Mouse (Mus musculus) spleen, postnatal 0 days (tissue): Measurements from ENCODE around the gene Tubd1. TPM values are rescaled to one million over a fixed set of nuclear protein-coding genes. Genes with fewer than 3 reads are reported as not detected.
A peak's percentile ranks its signal among the peaks of the same experiment; 100 is the strongest.

Experiments used
- microRNA counts: library from miRNA; unstranded; fragments of <30 nt; microRNA quantifications from one replicate; lab custom pipeline; 2015
- polyA plus RNA-seq: library from polyadenylated mRNA; unstranded; fragments of >200 nt; fragmentation: Nextera tagmentation; extraction: Ambion mirVana; gene quantifications from 2 replicates; pipeline ENCODE4 v1.2.1, GENCODE M21; 2015

The Tubd1 gene
- 10.8 and 12.0 TPM in 2 replicates for polyA plus RNA-seq

GRCm38 (mm10) chr11:86544639-86545299 lies at the start of gene Tubd1, which contains the start of gene Rps6kb1:
TSS of gene Tubd1 (plus strand) at chr11:86544991.
TSS of gene Rps6kb1 (minus strand) at chr11:86544805.

MicroRNA genes within 50 kb of the gene (microRNA counts, 519-probe panel; counts per million panel counts)
- 8,752 counts per million, percentile 85 among the panel's probes with 10 or more counts for microRNA mmu-miR-21 (lab: Ali Mortazavi, UCI)

Other genes with a start within 250 kb of the Tubd1 start
- gene Med13, start 187.4 kb upstream of the Tubd1 start, polyA plus RNA-seq = 7.7 and 8.7 TPM in 2 replicates
- 21.0 and 21.1 TPM in 2 replicates for gene Rnft1, start 60.3 kb upstream of the Tubd1 start, polyA plus RNA-seq
- 35.5 and 37.2 TPM in 2 replicates for gene Rps6kb1, start 186 bp upstream of the Tubd1 start, polyA plus RNA-seq
- 102 and 113 TPM in 2 replicates for gene Vmp1, start 138.8 kb downstream of the Tubd1 start, polyA plus RNA-seq
- 22.4 and 23.8 TPM in 2 replicates for gene Ptrh2, start 139.0 kb downstream of the Tubd1 start, polyA plus RNA-seq
- gene Cltc, start 212.6 kb downstream of the Tubd1 start, polyA plus RNA-seq = 72.7 and 72.9 TPM in 2 replicates